Mouse (Mus musculus) lung, embryonic 14.5 days (tissue): Measurements from ENCODE around the gene Asic4. TPM values are rescaled to one million over a fixed set of nuclear protein-coding genes. Genes with fewer than 3 reads are reported as not detected.
A peak's percentile ranks its signal among the peaks of the same experiment; 100 is the strongest.

Source experiments
- ATAC-seq: fragments of 200-750 bp; cut with Nextera tagmentation; 2 replicates; pipeline ENCODE4 v1.8.0; 2017; ENCODE audit warnings: mild to moderate bottlenecking, moderate TSS enrichment, moderate library complexity; ENCODE audit not compliant: insufficient read depth
- DNase-seq: peaks from one replicate; pipeline ENCODE4 v3.0.0-alpha.2; 2015
- H3K27ac ChIP-seq: fragments of 300-500 bp; sonication (generic); 2 replicates; pipeline ENCODE4 v1.5.1; 2014; ENCODE audit warnings: low read depth, mild to moderate bottlenecking, moderate library complexity
- H3K27me3 ChIP-seq: fragments of 300-500 bp; sonication (generic); 2 replicates; pipeline ENCODE4 v1.6.1; 2014; ENCODE audit warnings: low read length, control low read depth; ENCODE audit not compliant: insufficient read depth
- H3K36me3 ChIP-seq: fragments of 300-500 bp; sonication (generic); 2 replicates; pipeline ENCODE4 v1.6.1; 2014; ENCODE audit warnings: control low read depth; ENCODE audit not compliant: insufficient read depth
- H3K4me1 ChIP-seq: fragments of 300-500 bp; sonication (generic); 2 replicates; pipeline ENCODE4 v1.6.1; 2014; ENCODE audit warnings: antibody characterized with exemption, control low read depth; ENCODE audit not compliant: insufficient read depth
- H3K4me2 ChIP-seq: fragments of 300-500 bp; sonication (generic); 2 replicates; pipeline ENCODE4 v1.6.1; 2014; ENCODE audit warnings: mild to moderate bottlenecking
- H3K4me3 ChIP-seq: fragments of 300-500 bp; sonication (generic); 2 replicates; pipeline ENCODE4 v1.5.1; 2014; ENCODE audit warnings: low read depth, low read length
- H3K9ac ChIP-seq: fragments of 300-500 bp; sonication (generic); 2 replicates; pipeline ENCODE4 v1.6.1; 2014
- H3K9me3 ChIP-seq: fragments of 300-500 bp; sonication (generic); 2 replicates; pipeline ENCODE4 v1.6.1; 2016; ENCODE audit warnings: low read depth, low read length, control low read depth
- CTCF ChIP-seq: IDR thresholded peaks from 2 replicates; pipeline ENCODE4 v1.5.1; 2016; ENCODE audit warnings: antibody characterized with exemption, low read depth
- WGBS: fragments of 180-500 bp; shearing (Covaris S2); extraction: QIAGEN DNeasy Blood & Tissue Kit; methylation state at CpG from one replicate; pipeline ENCODE4 v1.1.7; 2014; 5-methylcytosine and 5-hydroxymethylcytosine counted together
- polyA plus RNA-seq: library from polyadenylated mRNA; unstranded; fragments of >200 nt; fragmentation: Nextera tagmentation; extraction: Ambion mirVana; gene quantifications from 2 replicates; pipeline ENCODE4 v1.2.1, GENCODE M21; 2014

Gene Asic4
- polyA plus RNA-seq, 1 experiment from 2014 or later = 0.12 TPM

- no peaks in the 10 kb centered on the region for H3K9me3 ChIP-seq
- WGBS = 85% methylated on average over 24 of the region's 25 CpGs
- TF ChIP-seq CTCF = no peak
- peaks cover 16% of the 10 kb centered on the region for H3K4me1 ChIP-seq
- peaks cover 65% of the 10 kb centered on the region for H3K36me3 ChIP-seq
- no peaks in the 10 kb centered on the region for H3K27me3 ChIP-seq
- no peak for DNase-seq
- no peak overlapping the region for H3K9ac ChIP-seq
- H3K27ac ChIP-seq = no peak overlapping the region
- H3K4me2 ChIP-seq = peak overlapping the region; percentile 95
- H3K4me3 ChIP-seq = no peak overlapping the region
- no peak for ATAC-seq
Measured at GRCm38 (mm10) chr1:75502945-75503650, 52.9 kb downstream of the Asic4 start.

GRCm38 (mm10) chr1:75503651-75503980 lies 53.4 kb downstream of the Asic4 start:
- WGBS = 73% methylated on average over 23 of the region's 23 CpGs
- H3K36me3 ChIP-seq = peaks cover 60% of the 10 kb centered on the region
- no peak for ATAC-seq
- H3K4me1 ChIP-seq = peaks cover 16% of the 10 kb centered on the region
- H3K4me3 ChIP-seq = peak overlapping the region; percentile 91
- peak overlapping the region; percentile 95 for H3K4me2 ChIP-seq
- no peaks in the 10 kb centered on the region for H3K9me3 ChIP-seq
- H3K27me3 ChIP-seq = no peaks in the 10 kb centered on the region
- no peak overlapping the region for H3K27ac ChIP-seq
- H3K9ac ChIP-seq = peak overlapping the region; percentile 9; the same call in 1 of the 2 replicates
- no peak for DNase-seq
- no peak for TF ChIP-seq CTCF

DNA sequence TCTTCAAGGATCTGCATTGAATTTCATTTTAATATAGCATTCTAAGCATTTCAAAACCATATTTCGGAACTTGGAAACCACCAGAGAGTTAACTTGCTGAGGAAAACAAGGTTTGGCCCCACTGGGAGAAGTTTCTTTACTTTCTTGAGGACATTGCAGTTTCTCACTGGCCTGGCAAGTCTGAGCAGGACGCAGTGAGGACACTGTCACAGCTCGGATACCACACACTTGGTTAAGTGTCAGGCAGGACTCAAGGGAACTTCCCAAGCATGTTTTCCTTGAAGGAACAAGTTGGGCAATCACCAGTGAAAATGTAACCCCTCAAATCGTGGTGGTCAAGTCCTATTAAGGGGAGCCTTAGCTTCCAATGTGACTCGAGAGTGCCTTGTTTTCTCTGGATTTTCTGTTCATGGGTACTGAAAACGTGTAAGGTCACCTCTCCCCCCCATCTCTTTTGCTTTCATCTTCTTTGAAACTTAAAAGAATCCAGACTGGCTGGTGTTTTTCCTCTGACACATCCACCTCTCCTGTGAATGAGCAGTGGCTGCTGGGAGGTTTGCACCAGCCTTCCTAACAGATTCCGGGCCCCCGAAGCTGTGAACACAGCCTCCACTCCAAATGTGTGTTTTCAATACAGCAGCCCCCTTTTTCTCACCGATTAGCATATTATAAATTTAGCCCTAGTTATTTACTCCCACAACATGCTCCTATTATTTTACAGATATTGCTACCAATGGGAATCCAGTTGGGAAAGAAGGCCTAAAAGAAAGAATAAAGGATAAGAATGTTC lies 54.2 kb downstream of the Asic4 start:
- no peak for ATAC-seq
- Histone ChIP-seq H3K27ac (peak overlapping the region; percentile 4; the same call in 1 of the 2 replicates), H3K27me3 (no peaks in the 10 kb centered on the region), H3K36me3 (peaks cover 51% of the 10 kb centered on the region), H3K4me3 (peak overlapping the region; percentile 91), H3K4me1 (peaks cover 16% of the 10 kb centered on the region), H3K4me2 (peak overlapping the region; percentile 95), H3K9me3 (no peaks in the 10 kb centered on the region), H3K9ac (peak overlapping the region; percentile 97)
- DNase-seq = no peak
- WGBS = 38% methylated on average over 9 of the region's 9 CpGs
- TF ChIP-seq CTCF = no peak

GRCm38 (mm10) chr1:75505159-75505955 lies 55.1 kb downstream of the Asic4 start:
- H3K27ac ChIP-seq = peak overlapping the region; percentile 97
- H3K9me3 ChIP-seq = no peaks in the 10 kb centered on the region
- no peaks in the 10 kb centered on the region for H3K27me3 ChIP-seq
- peaks cover 42% of the 10 kb centered on the region for H3K36me3 ChIP-seq
- H3K4me2 ChIP-seq = peak overlapping the region; percentile 95
- DNase-seq = peak; percentile 81
- peak overlapping the region; percentile 91 for H3K4me3 ChIP-seq
- H3K4me1 ChIP-seq = peaks cover 16% of the 10 kb centered on the region
- WGBS = under 1% methylated on average over 76 of the region's 84 CpGs
- ATAC-seq = peak; percentile 51
- 0 out of 2 replicates have a peak, but pooled peaks have one; percentile 5 for TF ChIP-seq CTCF
- H3K9ac ChIP-seq = peak overlapping the region; percentile 97

- peak; percentile 94 for DNase-seq
- peak; percentile 96 for ATAC-seq
- Histone ChIP-seq H3K27me3 (no peaks in the 10 kb centered on the region), H3K9me3 (no peaks in the 10 kb centered on the region), H3K4me1 (peaks cover 17% of the 10 kb centered on the region), H3K36me3 (peaks cover 34% of the 10 kb centered on the region), H3K27ac (peak within 1 kb of the TSS; percentile 97), H3K9ac (peak within 1 kb of the TSS; percentile 97), H3K4me2 (peak within 1 kb of the TSS; percentile 95), H3K4me3 (peak within 1 kb of the TSS; percentile 91)
- TF ChIP-seq CTCF = no peak
- WGBS = under 1% methylated on average over 55 of the region's 65 CpGs
Measured at GRCm38 (mm10) chr1:75505956-75506831, 56.0 kb downstream of the Asic4 start, which contains the start of gene Obsl1. Gene Obsl1, minus strand, starts transcription at chr1:75506452.

DNA sequence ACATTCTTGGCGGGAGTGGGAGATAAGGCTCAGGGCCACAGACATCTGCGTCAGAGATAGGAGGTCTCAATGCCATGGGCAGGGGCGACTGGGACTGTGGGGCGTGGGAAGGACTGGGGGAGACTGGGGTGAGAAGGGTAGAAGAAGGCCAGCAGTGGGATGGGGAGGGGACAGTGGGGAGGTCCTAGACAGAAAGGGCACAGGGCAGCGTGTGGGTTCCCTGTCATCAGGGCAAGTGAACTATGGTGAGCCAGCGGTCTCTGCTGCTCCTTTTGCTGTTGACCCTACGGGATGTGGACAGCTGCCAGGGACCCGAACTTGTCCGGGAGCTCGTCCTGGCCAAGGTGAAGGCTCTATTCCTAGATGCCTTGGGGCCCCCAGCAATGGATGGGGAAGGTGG lies 56.8 kb downstream of the Asic4 start, which contains the start of gene Inha:
Gene Inha (plus strand): TSS at position 72 of the 400 bp plus-strand sequence.
- no peaks in the 10 kb centered on the region for H3K27me3 ChIP-seq
- H3K9ac ChIP-seq = peak within 1 kb of the TSS; percentile 97
- H3K27ac ChIP-seq = peak within 1 kb of the TSS; percentile 97
- H3K36me3 ChIP-seq = peaks cover 26% of the 10 kb centered on the region
- peak within 1 kb of the TSS; percentile 95 for H3K4me2 ChIP-seq
- peaks cover 23% of the 10 kb centered on the region for H3K4me1 ChIP-seq
- WGBS = 38% methylated on average over 10 of the region's 10 CpGs
- H3K4me3 ChIP-seq = peak within 1 kb of the TSS; percentile 91
- no peak for TF ChIP-seq CTCF
- no peak for ATAC-seq
- H3K9me3 ChIP-seq = no peaks in the 10 kb centered on the region
- DNase-seq = no peak
